Mouse (Mus musculus): ENCODE data around the gene Dab1. TPM values are rescaled to one million over a fixed set of nuclear protein-coding genes. Genes with fewer than 3 reads are reported as not detected.
A peak's percentile ranks its signal among the peaks of the same experiment; 100 is the strongest.

Gene Dab1
- polyA plus RNA-seq, 1 experiment from 2014 or later, result 123 TPM

- H3K4me2 ChIP-seq (ENCODE audit: low read length), result no peak overlapping the region
- no peak overlapping the region for H3K4me3 ChIP-seq (ENCODE audit: low read depth, low read length)
- ATAC-seq, result peak; percentile 53; the same call in 1 of the 2 replicates
- no peaks in the 10 kb centered on the region for H3K27me3 ChIP-seq (ENCODE audit: control insufficient read depth, insufficient read depth, low read depth, low read length)
- H3K27ac ChIP-seq (ENCODE audit: low read length), result peak overlapping the region; percentile 34; the same call in 1 of the 2 replicates
- peaks cover 14% of the 10 kb centered on the region for H3K4me1 ChIP-seq (ENCODE audit: control insufficient read depth, insufficient read depth, low read length)
- H3K9me3 ChIP-seq (replicated peaks; ENCODE audit: control insufficient read depth, low read length, poor library complexity, severe bottlenecking), result no peaks in the 10 kb centered on the region
- 81% methylated on average over 8 of the region's 8 CpGs for WGBS
- H3K36me3 ChIP-seq (ENCODE audit: control insufficient read depth, insufficient read depth, low read length), result no peaks in the 10 kb centered on the region
- no peak overlapping the region for H3K9ac ChIP-seq (ENCODE audit: low read depth, low read length)
Measured at GRCm38 (mm10) chr4:104642761-104643469, 1023.8 kb downstream of the Dab1 start.

DNA sequence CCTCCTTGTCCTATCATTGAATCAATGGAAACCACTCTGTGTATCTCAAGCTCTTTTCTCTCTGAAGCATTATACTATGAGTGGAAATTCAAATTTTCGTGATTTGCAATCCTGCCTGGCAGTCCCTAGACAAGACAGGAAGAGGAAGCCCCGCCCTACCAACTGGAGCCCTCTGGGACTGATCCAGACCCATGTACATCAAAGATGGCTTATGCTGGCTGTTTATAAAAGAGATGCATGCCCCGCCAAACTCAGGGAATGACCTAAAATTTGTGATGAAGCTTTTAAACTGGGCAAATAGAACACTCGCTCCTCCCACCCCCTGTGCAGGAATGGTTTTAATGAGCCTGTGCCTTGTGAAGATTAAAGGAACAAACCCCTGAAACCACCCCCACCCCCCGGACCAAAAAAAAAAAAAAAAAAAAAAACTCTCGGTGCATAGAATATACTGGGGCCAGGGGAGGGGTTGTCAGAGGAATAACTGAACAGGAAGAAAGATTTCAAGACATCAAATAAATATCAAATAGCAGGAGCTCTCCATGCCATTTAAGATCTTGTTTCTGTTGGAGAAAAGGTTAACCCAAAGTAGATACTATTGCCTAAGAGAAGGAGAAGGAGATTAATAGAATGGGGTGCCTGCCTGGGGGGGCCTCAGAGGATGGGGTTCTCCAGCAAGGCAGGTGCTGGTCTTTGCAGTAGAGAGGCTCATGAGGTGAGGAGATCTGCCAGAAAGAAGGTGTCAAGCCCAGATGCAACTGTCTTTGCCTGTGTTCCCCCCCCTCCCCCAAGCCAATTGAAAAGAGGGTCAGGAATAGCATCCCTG, 1024.6 kb downstream of the Dab1 start:
- peak overlapping the region; percentile 59 for H3K27ac ChIP-seq (ENCODE audit: low read length)
- 42% methylated on average over 6 of the region's 6 CpGs for WGBS
- peaks cover 14% of the 10 kb centered on the region for H3K4me1 ChIP-seq (ENCODE audit: control insufficient read depth, insufficient read depth, low read length)
- H3K9ac ChIP-seq (ENCODE audit: low read depth, low read length), result no peak overlapping the region
- H3K4me2 ChIP-seq (ENCODE audit: low read length), result no peak overlapping the region
- no peaks in the 10 kb centered on the region for H3K36me3 ChIP-seq (ENCODE audit: control insufficient read depth, insufficient read depth, low read length)
- no peaks in the 10 kb centered on the region for H3K9me3 ChIP-seq (replicated peaks; ENCODE audit: control insufficient read depth, low read length, poor library complexity, severe bottlenecking)
- peak; percentile 40; the same call in 1 of the 2 replicates for ATAC-seq
- H3K27me3 ChIP-seq (ENCODE audit: control insufficient read depth, insufficient read depth, low read depth, low read length), result no peaks in the 10 kb centered on the region
- H3K4me3 ChIP-seq (ENCODE audit: low read depth, low read length), result no peak overlapping the region

- H3K4me2 ChIP-seq (ENCODE audit: low read length), result no peak overlapping the region
- ATAC-seq, result no peak
Measured at GRCm38 (mm10) chr4:104644357-104644630, 1025.1 kb downstream of the Dab1 start.

GRCm38 (mm10) chr4:104644862-104645261, 1025.7 kb downstream of the Dab1 start:
- H3K4me2 ChIP-seq (ENCODE audit: low read length), result no peak overlapping the region
- H3K27ac ChIP-seq (ENCODE audit: low read length), result peak overlapping the region; percentile 49; the same call in 1 of the 2 replicates
- H3K9ac ChIP-seq (ENCODE audit: low read depth, low read length), result no peak overlapping the region
- no peaks in the 10 kb centered on the region for H3K36me3 ChIP-seq (ENCODE audit: control insufficient read depth, insufficient read depth, low read length)
- H3K9me3 ChIP-seq (replicated peaks; ENCODE audit: control insufficient read depth, low read length, poor library complexity, severe bottlenecking), result no peaks in the 10 kb centered on the region
- H3K4me3 ChIP-seq (ENCODE audit: low read depth, low read length), result no peak overlapping the region
- peaks cover 14% of the 10 kb centered on the region for H3K4me1 ChIP-seq (ENCODE audit: control insufficient read depth, insufficient read depth, low read length)
- H3K27me3 ChIP-seq (ENCODE audit: control insufficient read depth, insufficient read depth, low read depth, low read length), result no peaks in the 10 kb centered on the region
- 85% methylated on average over 4 of the region's 4 CpGs for WGBS
- no peak for ATAC-seq

More at GRCm38 (mm10) chr4:104644357-104644630, 1025.1 kb downstream of the Dab1 start:
- peaks cover 14% of the 10 kb centered on the region for H3K4me1 ChIP-seq (ENCODE audit: control insufficient read depth, insufficient read depth, low read length)
- WGBS, result 43% methylated on average over 3 of the region's 3 CpGs
- no peaks in the 10 kb centered on the region for H3K9me3 ChIP-seq (replicated peaks; ENCODE audit: control insufficient read depth, low read length, poor library complexity, severe bottlenecking)
- no peaks in the 10 kb centered on the region for H3K27me3 ChIP-seq (ENCODE audit: control insufficient read depth, insufficient read depth, low read depth, low read length)
- peak overlapping the region; percentile 59; the same call in 1 of the 2 replicates for H3K27ac ChIP-seq (ENCODE audit: low read length)
- H3K36me3 ChIP-seq (ENCODE audit: control insufficient read depth, insufficient read depth, low read length), result no peaks in the 10 kb centered on the region
- H3K9ac ChIP-seq (ENCODE audit: low read depth, low read length), result no peak overlapping the region
- H3K4me3 ChIP-seq (ENCODE audit: low read depth, low read length), result no peak overlapping the region

DNA sequence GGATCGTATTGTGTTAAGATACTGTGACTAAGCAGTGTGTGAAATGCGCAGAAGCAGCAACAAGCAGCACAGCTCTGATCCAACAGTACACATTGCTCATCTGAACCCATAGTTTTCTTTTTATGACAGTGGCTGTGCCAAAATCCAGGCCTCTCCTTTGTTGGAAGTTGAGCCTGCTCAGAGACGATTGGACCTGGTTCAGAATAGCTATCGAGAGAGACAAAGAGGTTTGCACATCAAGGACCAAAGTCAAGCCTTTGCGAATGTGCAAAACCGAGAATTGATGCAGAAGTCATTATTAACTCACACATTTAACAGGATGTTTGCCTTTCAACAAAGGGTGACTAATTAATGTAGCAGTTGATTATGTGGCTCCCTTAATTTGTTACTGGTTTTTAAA, 1032.6 kb downstream of the Dab1 start:
- no peaks in the 10 kb centered on the region for H3K27me3 ChIP-seq (ENCODE audit: control insufficient read depth, insufficient read depth, low read depth, low read length)
- no peaks in the 10 kb centered on the region for H3K36me3 ChIP-seq (ENCODE audit: control insufficient read depth, insufficient read depth, low read length)
- ATAC-seq, result 0 out of 2 replicates have a peak, but pooled peaks have one; percentile 28
- no peaks in the 10 kb centered on the region for H3K9me3 ChIP-seq (replicated peaks; ENCODE audit: control insufficient read depth, low read length, poor library complexity, severe bottlenecking)
- H3K4me1 ChIP-seq (ENCODE audit: control insufficient read depth, insufficient read depth, low read length), result 0 out of 2 replicates have a peak, but pooled peaks cover 5% of the 10 kb centered on the region
- H3K4me2 ChIP-seq (ENCODE audit: low read length), result no peak overlapping the region
- no peak overlapping the region for H3K9ac ChIP-seq (ENCODE audit: low read depth, low read length)
- peak overlapping the region; percentile 38; the same call in 1 of the 2 replicates for H3K27ac ChIP-seq (ENCODE audit: low read length)
- no peak overlapping the region for H3K4me3 ChIP-seq (ENCODE audit: low read depth, low read length)
- WGBS, result 50% methylated on average over 6 of the region's 6 CpGs

GRCm38 (mm10) chr4:104656728-104657127, 1037.6 kb downstream of the Dab1 start:
- H3K9ac ChIP-seq (ENCODE audit: low read depth, low read length), result no peak overlapping the region
- 80% methylated on average over 7 of the region's 7 CpGs for WGBS
- no peak overlapping the region for H3K4me3 ChIP-seq (ENCODE audit: low read depth, low read length)
- 0 out of 2 replicates have a peak, but pooled peaks cover 2% of the 10 kb centered on the region for H3K4me1 ChIP-seq (ENCODE audit: control insufficient read depth, insufficient read depth, low read length)
- no peak overlapping the region for H3K4me2 ChIP-seq (ENCODE audit: low read length)
- no peaks in the 10 kb centered on the region for H3K36me3 ChIP-seq (ENCODE audit: control insufficient read depth, insufficient read depth, low read length)
- H3K9me3 ChIP-seq (replicated peaks; ENCODE audit: control insufficient read depth, low read length, poor library complexity, severe bottlenecking), result no peaks in the 10 kb centered on the region
- ATAC-seq, result no peak
- H3K27me3 ChIP-seq (ENCODE audit: control insufficient read depth, insufficient read depth, low read depth, low read length), result no peaks in the 10 kb centered on the region
- H3K27ac ChIP-seq (ENCODE audit: low read length), result no peak overlapping the region

DNA sequence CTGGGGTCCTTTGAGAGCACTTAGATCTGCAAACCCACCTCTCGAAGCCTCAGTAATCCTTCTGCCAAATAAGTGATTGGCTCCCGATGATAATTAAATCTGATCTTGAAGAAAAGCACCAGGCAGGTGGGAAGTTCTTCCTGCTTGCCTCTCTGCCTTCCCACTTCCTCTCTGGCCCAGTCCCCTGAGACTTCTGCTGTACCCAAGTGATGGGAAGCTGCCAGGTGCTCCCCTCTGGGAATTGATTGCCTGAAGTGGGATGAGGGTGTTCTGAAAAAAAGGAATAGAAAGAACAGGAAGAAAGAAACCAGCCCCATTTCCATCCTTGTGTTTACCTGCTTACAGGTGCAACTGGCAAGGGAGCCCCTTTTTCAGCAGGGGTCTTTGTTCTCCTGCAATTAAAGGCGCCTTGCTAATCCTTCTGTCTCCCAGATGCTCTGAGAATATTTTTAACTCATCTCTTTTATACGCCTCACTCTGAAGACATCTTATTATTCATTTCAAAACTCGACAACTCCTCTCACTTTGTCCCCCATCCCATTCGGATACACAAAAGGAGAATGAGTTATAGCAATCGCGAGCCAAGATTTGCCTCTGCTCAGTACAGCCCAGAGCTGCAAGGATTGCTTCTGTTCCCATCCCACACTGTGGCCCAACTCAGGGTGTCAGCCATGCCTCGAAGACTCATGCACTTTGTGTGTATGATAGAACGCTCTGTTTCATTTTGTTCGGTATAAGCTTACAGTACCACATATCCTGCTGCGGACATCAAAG, 1043.9 kb downstream of the Dab1 start:
- no peaks in the 10 kb centered on the region for H3K36me3 ChIP-seq (ENCODE audit: control insufficient read depth, insufficient read depth, low read length)
- H3K4me1 ChIP-seq (ENCODE audit: control insufficient read depth, insufficient read depth, low read length), result peaks cover 2% of the 10 kb centered on the region; the same call in 1 of the 2 replicates
- no peak overlapping the region for H3K4me2 ChIP-seq (ENCODE audit: low read length)
- ATAC-seq, result no peak
- no peak overlapping the region for H3K4me3 ChIP-seq (ENCODE audit: low read depth, low read length)
- H3K27ac ChIP-seq (ENCODE audit: low read length), result no peak overlapping the region
- WGBS, result 68% methylated on average over 12 of the region's 12 CpGs
- H3K9me3 ChIP-seq (replicated peaks; ENCODE audit: control insufficient read depth, low read length, poor library complexity, severe bottlenecking), result no peaks in the 10 kb centered on the region
- no peak overlapping the region for H3K9ac ChIP-seq (ENCODE audit: low read depth, low read length)
- no peaks in the 10 kb centered on the region for H3K27me3 ChIP-seq (ENCODE audit: control insufficient read depth, insufficient read depth, low read depth, low read length)

DNA sequence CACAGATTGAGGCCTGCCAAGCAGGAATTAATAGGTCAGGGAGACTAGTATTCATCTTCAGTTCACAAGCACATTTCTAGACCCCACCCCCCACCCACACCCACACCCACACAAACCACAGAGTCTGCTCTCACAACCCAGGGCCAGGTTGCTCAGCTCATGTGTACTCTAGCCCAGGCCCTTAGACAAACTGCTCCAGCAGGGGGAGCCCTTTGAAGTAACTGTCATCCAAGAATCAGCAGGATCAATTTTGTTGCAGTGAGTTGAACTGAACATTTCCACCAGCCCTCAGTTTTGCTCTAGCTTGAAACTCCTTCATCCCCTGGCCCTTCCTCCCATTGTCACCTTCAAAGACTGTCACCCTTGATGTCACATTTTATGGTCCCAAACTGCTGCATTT, 1046.4 kb downstream of the Dab1 start:
- H3K36me3 ChIP-seq (ENCODE audit: control insufficient read depth, insufficient read depth, low read length), result no peaks in the 10 kb centered on the region
- no peak overlapping the region for H3K27ac ChIP-seq (ENCODE audit: low read length)
- no peak overlapping the region for H3K4me2 ChIP-seq (ENCODE audit: low read length)
- no peak overlapping the region for H3K9ac ChIP-seq (ENCODE audit: low read depth, low read length)
- H3K4me3 ChIP-seq (ENCODE audit: low read depth, low read length), result no peak overlapping the region
- no peaks in the 10 kb centered on the region for H3K27me3 ChIP-seq (ENCODE audit: control insufficient read depth, insufficient read depth, low read depth, low read length)
- H3K9me3 ChIP-seq (replicated peaks; ENCODE audit: control insufficient read depth, low read length, poor library complexity, severe bottlenecking), result no peaks in the 10 kb centered on the region
- no peak for ATAC-seq
- H3K4me1 ChIP-seq (ENCODE audit: control insufficient read depth, insufficient read depth, low read length), result peaks cover 2% of the 10 kb centered on the region; the same call in 1 of the 2 replicates
